Mouse (Mus musculus) granulocyte monocyte progenitor cell, adult 5-6 weeks (primary cell): ENCODE results near the gene Angptl7. TPM values are rescaled to one million over a fixed set of nuclear protein-coding genes. Genes with fewer than 3 reads are reported as not detected.

ENCODE experiments used
- ATAC-seq: replicated peaks from 2 replicates; pipeline ENCODE4 v1.8.0; 2016; ENCODE audit warnings: mild to moderate bottlenecking, moderate TSS enrichment, inconsistent platforms; ENCODE audit not compliant: poor library complexity, severe bottlenecking
- total RNA-seq, 2 experiments: library from RNA; stranded (forward) in 1 of 2; stranded (reverse) in 1 of 2; fragments of 200-712, 200-1000 nt in 1 of 2; fragments of >200 nt in 1 of 2; fragmentation: Nextera tagmentation in 1 of 2; gene quantifications; 2 replicates each; pipeline ENCODE4 v1.2.3; 2014 to 2017

Gene Angptl7
- total RNA-seq, 2 experiments from 2014 or later = not detected

DNA sequence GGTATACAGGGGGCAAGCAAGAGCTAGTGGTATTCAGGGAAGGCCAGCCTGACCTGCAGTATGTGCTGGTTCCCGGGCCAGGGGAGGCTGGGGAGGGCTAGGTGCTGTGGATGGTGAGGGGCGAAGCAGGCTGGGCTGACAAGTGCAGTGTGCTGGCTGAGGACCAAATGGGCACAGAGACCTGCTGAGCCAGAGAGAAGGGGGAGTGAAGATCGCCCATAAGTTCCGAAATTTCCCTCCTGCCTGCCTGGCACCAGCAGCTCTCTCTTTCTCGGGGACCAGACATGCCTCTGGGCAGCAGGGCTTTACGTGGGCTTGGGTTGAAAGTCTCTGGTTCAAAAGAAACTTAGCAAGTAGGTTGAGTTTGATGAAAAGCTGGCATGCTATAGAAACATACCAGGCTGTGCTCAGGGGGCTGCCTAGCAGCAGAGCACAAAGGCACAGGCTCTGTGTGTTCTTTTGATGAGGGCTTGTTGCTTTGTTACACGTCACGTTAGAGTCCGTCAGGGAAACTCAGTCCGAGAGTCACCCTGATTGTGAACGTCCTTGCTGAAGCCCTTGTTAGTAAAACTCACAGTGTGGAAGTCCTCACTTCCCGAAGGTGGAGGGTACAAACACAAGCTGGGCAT is 39.5 kb downstream of the Angptl7 start:
- ATAC-seq = no peak

DNA sequence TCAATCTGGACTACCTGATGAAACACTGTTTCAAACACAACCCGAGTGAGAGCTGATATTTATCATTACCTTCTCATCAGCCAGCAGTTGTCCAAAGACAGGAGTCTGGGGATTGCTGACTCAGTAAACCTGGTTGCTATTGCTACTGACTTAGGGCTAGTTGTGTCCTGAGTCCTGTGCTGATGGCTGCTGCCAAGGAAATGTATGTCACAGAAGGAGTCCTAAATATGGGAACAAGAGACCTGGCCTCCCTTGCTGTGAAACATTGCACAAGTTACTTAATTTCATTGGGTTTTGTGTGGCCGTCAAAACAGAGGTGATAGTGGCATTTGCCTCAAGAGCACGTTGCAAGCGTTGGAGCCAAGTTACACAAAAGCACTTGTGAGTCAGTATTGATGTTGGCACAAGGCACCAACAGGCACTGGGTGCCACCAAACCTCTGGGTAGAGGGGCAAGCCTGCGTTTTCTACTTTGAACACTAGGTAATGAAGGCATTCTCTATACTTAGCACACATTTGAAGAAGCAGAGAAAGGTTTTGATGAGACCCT is 44.7 kb downstream of the Angptl7 start:
- no peak for ATAC-seq

- ATAC-seq = no peak
These were observed 46.6 kb downstream of the Angptl7 start for GRCm38 (mm10) chr4:148453707-148454106.

GRCm38 (mm10) chr4:148448853-148449245 is 51.4 kb downstream of the Angptl7 start:
- ATAC-seq = no peak

DNA sequence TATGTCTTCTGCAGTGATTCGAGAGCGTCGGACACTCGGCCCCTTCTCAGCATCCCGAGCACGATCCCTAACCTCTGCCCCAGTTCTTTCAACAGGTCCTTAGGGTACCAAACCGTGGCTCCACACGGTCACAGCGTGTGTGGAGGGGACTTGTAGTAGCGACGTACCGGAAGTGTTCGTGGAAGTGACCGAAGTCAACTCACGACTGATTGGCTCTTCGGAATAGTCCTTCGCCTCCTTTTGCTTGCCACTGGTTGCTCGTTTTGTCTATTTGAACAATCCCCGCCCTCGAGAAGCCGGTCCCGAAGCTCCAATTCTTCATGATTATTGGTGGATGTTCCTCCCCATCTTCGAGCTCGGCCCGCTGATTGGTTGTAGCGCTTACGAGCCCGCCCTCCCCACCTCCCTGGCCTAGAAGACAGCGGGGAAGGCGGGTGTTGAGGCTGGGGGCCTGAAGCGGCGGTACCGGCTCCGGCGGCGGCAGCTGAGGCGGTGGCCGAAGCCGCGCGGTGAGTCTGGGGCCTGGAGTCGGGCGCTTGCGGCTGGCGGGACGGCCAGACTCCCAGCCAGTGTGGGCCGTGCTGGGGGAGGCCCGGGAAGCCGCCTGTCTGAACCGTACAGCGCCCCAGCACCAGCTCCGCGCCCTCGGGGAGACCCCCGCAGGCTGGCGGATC is 51.9 kb downstream of the Angptl7 start, which contains the start of gene Mtor:
Gene Mtor (plus strand): TSS at position 433 of the 674 bp plus-strand sequence.
- peak; percentile 81 for ATAC-seq

Other genes starting within 250 kb of the Angptl7 start
- not detected in 2 replicates for gene Disp3, start 212.5 kb downstream of the Angptl7 start, total RNA-seq (2014; fragmentation: Nextera tagmentation)
- not detected in 2 replicates for gene Disp3, start 212.5 kb downstream of the Angptl7 start, total RNA-seq (2017)
- gene Ubiad1, start 55.7 kb downstream of the Angptl7 start, total RNA-seq (2014; fragmentation: Nextera tagmentation) = 7.9 and 16.8 TPM in 2 replicates
- 9.5 and 12.2 TPM in 2 replicates for gene Ubiad1, start 55.7 kb downstream of the Angptl7 start, total RNA-seq (2017)
- gene Mtor, start 51.8 kb downstream of the Angptl7 start, total RNA-seq (2014; fragmentation: Nextera tagmentation) = 25.6 and 51.9 TPM in 2 replicates
- gene Mtor, start 51.8 kb downstream of the Angptl7 start, total RNA-seq (2017) = 16.5 and 17.8 TPM in 2 replicates
- 63.9 and 80.2 TPM in 2 replicates for gene Exosc10, start 58.0 kb upstream of the Angptl7 start, total RNA-seq (2014; fragmentation: Nextera tagmentation)
- gene Exosc10, start 58.0 kb upstream of the Angptl7 start, total RNA-seq (2017) = 57.7 and 62.5 TPM in 2 replicates
- gene Srm, start 91.0 kb upstream of the Angptl7 start, total RNA-seq (2014; fragmentation: Nextera tagmentation) = 230 and 275 TPM in 2 replicates
- 53.4 and 63.4 TPM in 2 replicates for gene Srm, start 91.0 kb upstream of the Angptl7 start, total RNA-seq (2017)
- 0.47 TPM in 1 of 2 replicates, not detected in the other for gene Masp2, start 102.1 kb upstream of the Angptl7 start, total RNA-seq (2014; fragmentation: Nextera tagmentation)
- 0.46 and 0.65 TPM in 2 replicates for gene Masp2, start 102.1 kb upstream of the Angptl7 start, total RNA-seq (2017)
- gene Tardbp, start 126.6 kb upstream of the Angptl7 start, total RNA-seq (2014; fragmentation: Nextera tagmentation) = 411 and 464 TPM in 2 replicates
- 541 and 579 TPM in 2 replicates for gene Tardbp, start 126.6 kb upstream of the Angptl7 start, total RNA-seq (2017)
- gene Gm572, start 142.9 kb upstream of the Angptl7 start, total RNA-seq (2014; fragmentation: Nextera tagmentation) = not detected in 2 replicates
- gene Gm572, start 142.9 kb upstream of the Angptl7 start, total RNA-seq (2017) = not detected in 2 replicates